Mouse (Mus musculus) limb, embryonic 10.5 days (tissue): ENCODE measurements around the gene Slc26a9. TPM values are rescaled to one million over a fixed set of nuclear protein-coding genes. Genes with fewer than 3 reads are reported as not detected.

Source experiments
- polyA plus RNA-seq: library from polyadenylated mRNA; unstranded; fragments of >200 nt; fragmentation: Nextera tagmentation; extraction: Ambion mirVana; gene quantifications from 2 replicates; pipeline ENCODE4 v1.2.1, GENCODE M21; 2016

The Slc26a9 gene
- polyA plus RNA-seq, 1 experiment from 2014 or later, result not detected

Other genes starting within 250 kb of the Slc26a9 start
- 16.5 and 17.2 TPM in 2 replicates for gene Srgap2, start 216.7 kb upstream of the Slc26a9 start, polyA plus RNA-seq
- gene Fam72a, start 216.1 kb upstream of the Slc26a9 start, polyA plus RNA-seq, result 4.3 and 4.6 TPM in 2 replicates
- gene Avpr1b, start 144.8 kb upstream of the Slc26a9 start, polyA plus RNA-seq, result not detected in 2 replicates
- not detected in 2 replicates for gene Ctse, start 105.7 kb upstream of the Slc26a9 start, polyA plus RNA-seq
- 0.63 and 0.65 TPM in 2 replicates for gene Rab7b, start 55.3 kb upstream of the Slc26a9 start, polyA plus RNA-seq
- 2.8 and 3.5 TPM in 2 replicates for gene Pm20d1, start 53.4 kb downstream of the Slc26a9 start, polyA plus RNA-seq
- gene Slc41a1, start 83.5 kb downstream of the Slc26a9 start, polyA plus RNA-seq, result 11.1 and 13.0 TPM in 2 replicates
- gene Rab29, start 123.2 kb downstream of the Slc26a9 start, polyA plus RNA-seq, result 6.1 and 8.6 TPM in 2 replicates
- 97.8 and 110 TPM in 2 replicates for gene Nucks1, start 166.5 kb downstream of the Slc26a9 start, polyA plus RNA-seq
- 1.7 and 2.0 TPM in 2 replicates for gene Slc45a3, start 218.9 kb downstream of the Slc26a9 start, polyA plus RNA-seq